In the genomic region with DNA sequence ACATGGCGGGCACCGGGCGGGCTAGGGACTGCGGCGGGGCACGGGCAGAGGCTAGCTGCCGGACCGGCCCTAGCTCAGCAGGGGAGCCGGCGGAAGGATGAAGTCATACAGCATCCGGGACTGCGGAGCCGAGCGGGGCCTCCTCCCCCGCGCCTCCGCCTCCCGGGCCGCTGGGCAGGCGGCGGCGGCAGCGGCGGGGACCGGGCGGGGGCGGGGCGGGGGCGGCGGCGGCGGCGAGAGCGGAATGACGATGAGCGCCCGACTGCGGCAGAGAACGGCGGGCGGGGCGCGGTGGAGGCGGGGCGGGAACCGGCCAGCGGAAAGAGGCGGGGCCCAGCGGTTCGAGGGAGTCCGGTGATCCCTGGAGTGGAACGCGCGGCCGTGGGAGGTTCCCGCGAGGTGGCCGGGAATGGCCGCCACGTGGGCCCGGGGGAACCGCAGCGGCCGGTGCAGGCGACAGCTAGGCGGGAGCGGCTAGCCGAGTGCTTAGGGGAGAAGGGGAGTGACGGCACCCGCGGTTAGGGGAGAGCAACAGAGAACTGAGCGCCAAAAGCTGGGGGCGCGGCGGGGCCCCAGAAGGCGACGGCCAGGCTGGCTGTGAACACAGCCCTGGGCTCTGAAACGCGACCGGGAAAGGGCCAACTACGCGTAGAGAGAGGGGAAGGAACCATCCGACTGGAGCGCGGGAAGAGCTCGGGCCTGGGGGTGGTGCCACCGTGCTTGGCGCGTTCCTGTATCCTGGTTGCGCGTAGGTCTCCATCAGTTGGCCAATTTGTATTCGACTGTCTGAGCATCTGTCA, we compare ENCODE assay signal across 8 mouse cellular contexts. TPM values are rescaled to one million over a fixed set of nuclear protein-coding genes. Genes with fewer than 3 reads are reported as not detected.
DNase-seq lines count a peak whose midpoint lies in the region; ATAC-seq and TF ChIP-seq lines count a peak whose summit lies in the region.

Camk2n2 (minus strand) TSS at position 97 of the 800 bp plus-strand sequence.

- H3K4me1 ChIP-seq in forebrain, embryonic 12.5 days = peaks cover 30% of the 10 kb centered on the region
- peaks cover 7% of the 10 kb centered on the region; the same call in 1 of the 2 replicates for H3K4me1 ChIP-seq in lung, postnatal 0 days (ENCODE audit: insufficient read depth, low read depth, low read length)

- peak; percentile 54 for ATAC-seq in cerebellum, adult (ENCODE audit: insufficient number of reproducible peaks, low FRiP score, low TSS enrichment)
- peak; percentile 67 for ATAC-seq in forebrain, embryonic 12.5 days (ENCODE audit: low FRiP score)
- ATAC-seq in lung, postnatal 0 days = peak; percentile 65
- no peak for ATAC-seq in monocyte, adult 5-6 weeks (replicated peaks; ENCODE audit: insufficient number of reproducible peaks, low FRiP score, low TSS enrichment, poor library complexity, severe bottlenecking)

- peaks cover 2% of the 10 kb centered on the region; the same call in 1 of the 2 replicates for H3K36me3 ChIP-seq in forebrain, embryonic 12.5 days (replicated peaks)
- H3K36me3 ChIP-seq in lung, postnatal 0 days (ENCODE audit: insufficient read depth, low read length) = no peaks in the 10 kb centered on the region

- peak within 1 kb of the TSS; percentile 87 for H3K9ac ChIP-seq in forebrain, embryonic 12.5 days
- no peak within 1 kb of the TSS for H3K9ac ChIP-seq in lung, postnatal 0 days (replicated peaks; ENCODE audit: low read depth)

- H3K27me3 ChIP-seq in forebrain, embryonic 12.5 days = peaks cover 9% of the 10 kb centered on the region; the same call in 1 of the 2 replicates
- H3K27me3 ChIP-seq in lung, postnatal 0 days (replicated peaks; ENCODE audit: insufficient read depth, low read length) = peaks cover 20% of the 10 kb centered on the region

- TF ChIP-seq CTCF in lung, postnatal 0 days (IDR thresholded peaks at IDR 0.05) = no peak

- under 1% methylated on average over 80 of the region's 92 CpGs for WGBS in forebrain, embryonic 12.5 days
- WGBS in lung, postnatal 0 days = under 1% methylated on average over 61 of the region's 92 CpGs

- peak; percentile 74 for DNase-seq in NIH3T3 (ENCODE audit: low read depth)
- DNase-seq in heart, postnatal 36 days = peak; percentile 72 to 73
- peak; percentile 46 to 67 for DNase-seq in layer of hippocampus, postnatal 10 days (ENCODE audit: low spot score in 2 of 2)
- DNase-seq in lung, postnatal 0 days (ENCODE audit: low spot score) = peak; percentile 60
- peak; percentile 73 for DNase-seq in ovary, postnatal 36 days (ENCODE audit: low spot score)

- intact Hi-C loops in heart, postnatal 36 days (cut with DNase I) = no loop called here

- H3K9me3 ChIP-seq in forebrain, embryonic 12.5 days = no peaks in the 10 kb centered on the region
- H3K9me3 ChIP-seq in lung, postnatal 0 days (ENCODE audit: low read length) = no peaks in the 10 kb centered on the region

- H3K4me3 ChIP-seq in forebrain, embryonic 12.5 days (replicated peaks) = peak within 1 kb of the TSS; percentile 75
- H3K4me3 ChIP-seq in lung, postnatal 0 days (ENCODE audit: low read depth, low read length) = peak within 1 kb of the TSS; percentile 59

- no peak for TF ChIP-seq EP300 in lung, postnatal 0 days (IDR thresholded peaks at IDR 0.05)

- peak within 1 kb of the TSS; percentile 75 for H3K4me2 ChIP-seq in forebrain, embryonic 12.5 days
- peak within 1 kb of the TSS; percentile 98 for H3K4me2 ChIP-seq in lung, postnatal 0 days (replicated peaks; ENCODE audit: low read depth, low read length)

- peak within 1 kb of the TSS; percentile 82 for H3K27ac ChIP-seq in forebrain, embryonic 12.5 days
- H3K27ac ChIP-seq in lung, postnatal 0 days (ENCODE audit: low read length) = no peak within 1 kb of the TSS

RNA-seq across cellular contexts. Expression of gene Camk2n2, which starts in this region (rescaled TPM):
- polyA plus RNA-seq in forebrain, embryonic 12.5 days (2016; fragmentation: Nextera tagmentation; extraction: Ambion mirVana) = 7.4 and 7.9 TPM in 2 replicates
- 1 to 10 TPM; 1.1 to 1.2 TPM for total RNA-seq in heart, postnatal 36 days (2021)
- 100 to 1,000 TPM; 143 to 153 TPM for total RNA-seq in layer of hippocampus, postnatal 10 days (2021)
- polyA plus RNA-seq in lung, postnatal 0 days (2015; fragmentation: Nextera tagmentation; extraction: Ambion mirVana) = 0.42 and 0.52 TPM in 2 replicates
- 0.49 TPM in 1 of 3 replicates, not detected in the others for total RNA-seq in monocyte, adult 5-6 weeks (2017)

Comparison
In these comparisons a context has a peak if more than half of its experiments do, and no peak if none do; other contexts are left out.
1. RNA of gene Camk2n2 (total RNA-seq): 143 to 153 TPM in layer of hippocampus, postnatal 10 days; 1.1 to 1.2 TPM in heart, postnatal 36 days and 0.49 TPM in monocyte, adult 5-6 weeks; every median in the first group is over 10 times any median in the second.
2. Peak in DNase-seq, ATAC-seq, H3K4me3 ChIP-seq and H3K4me2 ChIP-seq in lung, postnatal 0 days; RNA of the gene not detected or under 1 TPM.
3. Peak in every context shown above with its lines, with median percentiles within 50 percentile points of each other: DNase-seq.